Mouse (Mus musculus): ENCODE results near the gene Ephx1.

Ephx1 gene

GRCm38 (mm10) chr1:180972941-180973340, 47.8 kb downstream of the Ephx1 start:
- H3K27me3 ChIP-seq (ENCODE audit: control insufficient read depth, insufficient read depth, low read length, poor library complexity, severe bottlenecking), result no peaks in the 10 kb centered on the region
- DNase-seq (ENCODE audit: low read depth, low spot score), result no peak
- H3K36me3 ChIP-seq (ENCODE audit: control insufficient read depth, insufficient read depth, low read length, poor library complexity, severe bottlenecking), result peaks cover 4% of the 10 kb centered on the region; the same call in 1 of the 2 replicates

DNA sequence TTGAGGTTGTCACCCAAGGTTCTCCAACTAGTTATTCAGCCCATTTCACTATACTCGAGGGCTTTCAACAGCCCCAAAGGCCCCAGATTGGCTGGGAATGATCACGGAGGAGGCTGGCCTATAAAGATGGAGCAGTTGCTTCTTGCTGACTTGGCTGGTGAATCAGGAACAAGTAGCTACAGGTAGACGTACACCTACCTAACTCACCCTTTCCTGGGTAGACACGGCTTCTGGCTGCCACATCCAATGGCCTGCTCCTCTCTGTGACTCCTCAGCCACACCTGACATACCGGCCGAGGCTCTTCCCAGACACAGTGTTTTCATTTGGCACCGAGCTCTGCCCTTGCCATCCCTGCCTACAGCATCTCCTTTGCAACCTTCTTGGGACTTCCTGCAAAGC, 53.4 kb downstream of the Ephx1 start:
- Histone ChIP-seq H3K27me3 (ENCODE audit: control insufficient read depth, insufficient read depth, low read length, poor library complexity, severe bottlenecking) (no peaks in the 10 kb centered on the region), H3K36me3 (ENCODE audit: control insufficient read depth, insufficient read depth, low read length, poor library complexity, severe bottlenecking) (peaks cover 16% of the 10 kb centered on the region)
- no peak for DNase-seq (ENCODE audit: low read depth, low spot score)

DNA sequence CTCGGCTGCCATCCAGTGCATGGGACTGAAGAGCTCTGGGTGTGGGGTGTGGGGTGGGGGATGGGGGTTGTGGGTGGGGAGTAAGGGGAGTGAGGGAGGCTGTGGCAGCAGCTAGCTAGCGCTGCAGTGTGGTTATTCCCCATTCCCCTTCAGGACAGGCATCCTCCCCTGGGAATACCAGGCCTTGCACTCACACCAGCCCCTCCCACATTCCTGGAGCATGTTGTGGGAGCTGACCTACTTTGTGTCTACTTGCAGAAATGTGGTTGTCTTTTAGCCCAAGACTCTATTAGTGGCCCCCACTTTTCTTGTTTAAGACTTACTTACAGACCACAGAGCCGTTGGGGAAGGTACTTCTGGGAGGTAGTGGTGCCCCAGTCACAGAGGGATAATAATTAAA, 54.2 kb downstream of the Ephx1 start:
- H3K27me3 ChIP-seq (ENCODE audit: control insufficient read depth, insufficient read depth, low read length, poor library complexity, severe bottlenecking), result no peaks in the 10 kb centered on the region
- DNase-seq (ENCODE audit: low read depth, low spot score), result no peak
- H3K36me3 ChIP-seq (ENCODE audit: control insufficient read depth, insufficient read depth, low read length, poor library complexity, severe bottlenecking), result peaks cover 17% of the 10 kb centered on the region

GRCm38 (mm10) chr1:180965786-180966185, 54.9 kb downstream of the Ephx1 start:
- no peaks in the 10 kb centered on the region for H3K27me3 ChIP-seq (ENCODE audit: control insufficient read depth, insufficient read depth, low read length, poor library complexity, severe bottlenecking)
- H3K36me3 ChIP-seq (ENCODE audit: control insufficient read depth, insufficient read depth, low read length, poor library complexity, severe bottlenecking), result peaks cover 14% of the 10 kb centered on the region
- DNase-seq (ENCODE audit: low read depth, low spot score), result no peak

GRCm38 (mm10) chr1:180958797-180959196, 61.9 kb downstream of the Ephx1 start:
- DNase-seq (ENCODE audit: low read depth, low spot score), result no peak
- Histone ChIP-seq H3K27me3 (ENCODE audit: control insufficient read depth, insufficient read depth, low read length, poor library complexity, severe bottlenecking) (no peaks in the 10 kb centered on the region), H3K36me3 (ENCODE audit: control insufficient read depth, insufficient read depth, low read length, poor library complexity, severe bottlenecking) (peaks cover 11% of the 10 kb centered on the region)

GRCm38 (mm10) chr1:180957989-180958388, 62.7 kb downstream of the Ephx1 start:
- Histone ChIP-seq H3K36me3 (ENCODE audit: control insufficient read depth, insufficient read depth, low read length, poor library complexity, severe bottlenecking) (peaks cover 10% of the 10 kb centered on the region), H3K27me3 (ENCODE audit: control insufficient read depth, insufficient read depth, low read length, poor library complexity, severe bottlenecking) (no peaks in the 10 kb centered on the region)
- DNase-seq (ENCODE audit: low read depth, low spot score), result no peak

DNA sequence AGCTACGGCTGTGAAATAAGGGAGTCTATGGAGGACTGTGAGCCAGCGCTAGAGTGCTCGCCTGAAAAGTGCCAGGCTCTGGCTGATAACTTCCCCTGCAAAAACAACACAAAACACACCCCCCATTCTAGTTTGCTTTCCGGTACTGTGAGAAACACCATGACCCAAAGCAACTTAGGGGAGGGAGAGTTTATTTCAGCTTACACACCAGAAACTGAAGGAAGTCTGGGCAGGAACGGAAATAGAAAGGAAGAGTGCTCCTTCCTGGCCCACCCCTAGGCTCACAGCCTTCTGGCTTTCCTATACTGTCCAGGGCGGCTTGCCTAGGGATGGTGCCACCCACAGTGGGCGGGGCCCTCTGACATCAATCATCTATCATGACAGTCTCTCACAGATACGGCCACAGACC, 63.7 kb downstream of the Ephx1 start:
- no peak for DNase-seq (ENCODE audit: low read depth, low spot score)
- H3K27me3 ChIP-seq (ENCODE audit: control insufficient read depth, insufficient read depth, low read length, poor library complexity, severe bottlenecking), result no peaks in the 10 kb centered on the region
- H3K36me3 ChIP-seq (ENCODE audit: control insufficient read depth, insufficient read depth, low read length, poor library complexity, severe bottlenecking), result peaks cover 7% of the 10 kb centered on the region

DNA sequence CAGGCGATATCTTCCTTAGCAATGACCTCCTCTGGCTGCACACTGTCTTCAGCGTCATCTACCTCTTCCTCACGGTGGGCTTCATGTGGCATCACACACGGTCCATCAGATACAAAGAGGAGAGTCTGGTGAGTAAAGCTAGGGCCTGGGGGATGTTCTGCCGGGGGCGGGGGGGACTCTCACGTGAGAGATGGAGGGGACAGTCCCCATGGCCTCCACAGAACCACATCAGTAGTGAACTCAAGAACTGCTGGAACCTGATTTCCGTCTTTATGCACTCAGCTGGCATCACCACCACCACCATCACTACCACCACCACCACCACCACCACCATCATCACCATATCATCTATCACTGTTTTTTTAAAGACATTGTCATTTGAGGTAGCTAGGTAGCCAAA, 64.3 kb downstream of the Ephx1 start:
- DNase-seq (ENCODE audit: low read depth, low spot score), result no peak
- peaks cover 7% of the 10 kb centered on the region for H3K36me3 ChIP-seq (ENCODE audit: control insufficient read depth, insufficient read depth, low read length, poor library complexity, severe bottlenecking)

DNA sequence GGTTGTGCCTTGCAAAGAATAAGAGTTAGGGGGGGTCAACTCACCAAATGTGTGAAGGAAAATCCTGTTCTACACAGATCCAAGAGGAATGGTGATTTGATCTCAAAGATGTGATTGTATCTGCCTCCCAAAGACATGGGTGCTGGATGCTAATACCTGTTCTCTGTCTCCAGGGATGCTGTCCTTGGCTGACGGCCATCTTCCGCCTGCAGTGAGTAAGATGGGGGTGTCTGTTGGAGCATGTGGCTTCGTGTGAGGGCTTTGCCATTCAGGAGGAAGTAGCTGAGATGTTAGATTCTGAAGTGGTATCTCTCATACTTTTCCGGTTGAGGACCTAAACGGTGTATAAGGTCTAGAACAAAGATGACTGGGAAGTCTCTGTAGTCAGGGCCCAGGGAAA, 67.9 kb downstream of the Ephx1 start:
- no peak for DNase-seq (ENCODE audit: low read depth, low spot score)
- peaks cover 7% of the 10 kb centered on the region for H3K36me3 ChIP-seq (ENCODE audit: control insufficient read depth, insufficient read depth, low read length, poor library complexity, severe bottlenecking)

More for the DNA sequence above, 64.3 kb downstream of the Ephx1 start:
- H3K27me3 ChIP-seq (ENCODE audit: control insufficient read depth, insufficient read depth, low read length, poor library complexity, severe bottlenecking), result no peaks in the 10 kb centered on the region

DNA sequence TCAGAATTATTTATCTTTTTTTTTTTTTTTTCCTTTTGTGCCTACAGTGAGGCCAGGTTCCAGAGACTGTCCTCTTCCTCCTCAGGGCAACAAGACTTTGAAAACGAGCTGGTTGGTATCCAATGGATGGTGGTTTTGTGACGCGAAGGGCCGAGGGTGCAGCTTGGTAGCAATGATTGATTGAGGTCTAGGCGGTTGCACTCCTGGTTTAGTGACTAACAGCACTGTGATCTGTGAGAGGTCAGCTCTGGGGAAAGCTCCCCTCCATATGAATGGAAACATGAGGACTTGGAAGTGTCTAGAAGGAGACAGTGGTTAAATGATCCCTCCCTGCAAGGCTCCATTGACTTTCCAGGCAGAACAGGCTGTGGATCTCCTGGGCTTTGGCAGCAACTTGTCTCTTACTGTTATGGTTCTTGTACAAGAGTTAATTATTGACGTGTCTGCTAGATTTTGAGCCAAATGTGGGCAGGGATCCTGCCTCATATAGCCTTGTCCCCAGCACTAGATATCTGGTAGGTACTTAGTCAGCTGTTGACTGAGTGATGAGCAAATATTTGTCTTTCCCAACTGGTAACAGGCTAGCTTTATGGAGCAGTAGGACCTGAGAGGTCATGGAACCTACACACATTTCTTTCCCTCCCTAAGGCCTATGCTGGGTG, 68.5 kb downstream of the Ephx1 start:
- Histone ChIP-seq H3K36me3 (ENCODE audit: control insufficient read depth, insufficient read depth, low read length, poor library complexity, severe bottlenecking) (peaks cover 6% of the 10 kb centered on the region; the same call in 1 of the 2 replicates), H3K27me3 (ENCODE audit: control insufficient read depth, insufficient read depth, low read length, poor library complexity, severe bottlenecking) (no peaks in the 10 kb centered on the region)
- DNase-seq (ENCODE audit: low read depth, low spot score), result no peak

More for the DNA sequence above, 67.9 kb downstream of the Ephx1 start:
- H3K27me3 ChIP-seq (ENCODE audit: control insufficient read depth, insufficient read depth, low read length, poor library complexity, severe bottlenecking), result no peaks in the 10 kb centered on the region

DNA sequence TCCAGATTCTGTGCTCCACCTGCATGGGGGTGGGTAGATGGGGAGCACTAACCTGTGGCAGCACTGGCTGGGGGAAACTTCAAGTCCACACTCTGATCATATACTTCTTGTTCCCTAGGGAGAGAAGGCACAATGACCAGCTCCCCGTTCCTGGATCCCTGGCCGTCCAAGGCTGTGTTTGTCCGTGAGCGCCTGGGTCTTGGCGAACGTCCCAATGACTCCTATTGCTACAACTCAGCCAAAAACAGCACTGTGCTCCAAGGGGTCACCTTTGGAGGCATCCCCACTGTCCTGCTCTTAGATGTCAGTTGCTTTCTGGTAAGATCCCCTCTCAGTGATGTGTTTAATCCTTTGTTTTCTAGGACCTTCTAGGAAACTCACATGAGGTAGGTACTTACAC, 74.3 kb downstream of the Ephx1 start:
- Histone ChIP-seq H3K27me3 (ENCODE audit: control insufficient read depth, insufficient read depth, low read length, poor library complexity, severe bottlenecking) (no peaks in the 10 kb centered on the region), H3K36me3 (ENCODE audit: control insufficient read depth, insufficient read depth, low read length, poor library complexity, severe bottlenecking) (peaks cover 4% of the 10 kb centered on the region; the same call in 1 of the 2 replicates)
- DNase-seq (ENCODE audit: low read depth, low spot score), result no peak

DNA sequence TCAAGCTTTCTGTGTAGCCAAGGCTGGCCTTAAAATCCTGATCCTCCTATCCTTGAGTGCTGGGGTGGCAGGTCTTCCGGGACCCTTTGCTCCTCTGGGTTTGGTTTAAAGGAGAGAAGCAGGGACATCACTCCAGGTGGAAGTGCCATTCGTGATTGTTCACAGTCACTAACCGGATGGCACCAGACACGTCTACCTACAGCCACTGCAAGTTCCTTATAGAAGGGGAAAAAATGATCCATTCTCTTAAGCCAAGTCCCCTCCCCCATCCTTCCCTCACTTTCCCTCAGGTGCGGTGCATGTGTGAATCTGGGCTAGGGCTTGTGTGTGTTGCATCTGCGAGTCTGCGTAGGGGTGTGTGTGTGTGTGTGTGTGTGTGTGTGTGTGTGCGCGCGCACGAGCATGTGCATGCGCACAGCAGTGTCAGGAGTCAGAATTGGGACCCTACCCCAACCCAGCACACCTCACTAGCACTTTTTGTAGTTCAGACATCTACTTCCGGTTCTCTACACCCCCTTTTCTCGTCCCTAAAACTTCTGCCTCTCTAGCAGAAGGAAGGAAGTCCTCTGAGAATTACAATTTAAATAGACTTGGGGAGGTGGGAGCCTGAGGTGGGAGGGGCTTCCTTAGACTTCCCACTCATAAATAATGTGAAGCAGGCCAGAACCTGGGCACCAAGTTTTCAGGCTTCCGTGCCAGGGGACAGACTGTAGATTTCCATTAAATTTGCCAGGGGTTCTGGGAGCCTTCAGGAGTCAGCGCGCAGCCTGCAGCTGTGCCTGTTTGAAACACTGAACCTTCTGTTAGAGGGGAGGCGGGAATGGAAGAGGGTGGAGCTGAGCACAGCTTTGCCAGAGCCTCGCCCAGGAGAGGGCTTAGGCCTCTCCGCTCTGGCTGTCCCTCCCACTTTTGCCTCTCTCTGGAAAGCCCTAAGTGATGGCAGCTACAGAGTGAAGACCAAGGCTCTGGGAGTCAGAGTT, 75.4 kb downstream of the Ephx1 start:
- Histone ChIP-seq H3K27me3 (ENCODE audit: control insufficient read depth, insufficient read depth, low read length, poor library complexity, severe bottlenecking) (no peaks in the 10 kb centered on the region), H3K36me3 (ENCODE audit: control insufficient read depth, insufficient read depth, low read length, poor library complexity, severe bottlenecking) (peaks cover 4% of the 10 kb centered on the region; the same call in 1 of the 2 replicates)
- DNase-seq (ENCODE audit: low read depth, low spot score), result no peak

GRCm38 (mm10) chr1:180944553-180944952, 76.2 kb downstream of the Ephx1 start:
- Histone ChIP-seq H3K36me3 (ENCODE audit: control insufficient read depth, insufficient read depth, low read length, poor library complexity, severe bottlenecking) (peaks cover 4% of the 10 kb centered on the region; the same call in 1 of the 2 replicates), H3K27me3 (ENCODE audit: control insufficient read depth, insufficient read depth, low read length, poor library complexity, severe bottlenecking) (no peaks in the 10 kb centered on the region)
- no peak for DNase-seq (ENCODE audit: low read depth, low spot score)

- DNase-seq (ENCODE audit: low read depth, low spot score), result no peak
- no peaks in the 10 kb centered on the region for H3K27me3 ChIP-seq (ENCODE audit: control insufficient read depth, insufficient read depth, low read length, poor library complexity, severe bottlenecking)
- H3K36me3 ChIP-seq (ENCODE audit: control insufficient read depth, insufficient read depth, low read length, poor library complexity, severe bottlenecking), result peaks cover 4% of the 10 kb centered on the region; the same call in 1 of the 2 replicates
These were observed 76.8 kb downstream of the Ephx1 start for GRCm38 (mm10) chr1:180943896-180944295.

Data from splenic B cell, adult 2 months (primary cell).